28 mouse cellular contexts compared by ENCODE assay signal in the genomic region with DNA sequence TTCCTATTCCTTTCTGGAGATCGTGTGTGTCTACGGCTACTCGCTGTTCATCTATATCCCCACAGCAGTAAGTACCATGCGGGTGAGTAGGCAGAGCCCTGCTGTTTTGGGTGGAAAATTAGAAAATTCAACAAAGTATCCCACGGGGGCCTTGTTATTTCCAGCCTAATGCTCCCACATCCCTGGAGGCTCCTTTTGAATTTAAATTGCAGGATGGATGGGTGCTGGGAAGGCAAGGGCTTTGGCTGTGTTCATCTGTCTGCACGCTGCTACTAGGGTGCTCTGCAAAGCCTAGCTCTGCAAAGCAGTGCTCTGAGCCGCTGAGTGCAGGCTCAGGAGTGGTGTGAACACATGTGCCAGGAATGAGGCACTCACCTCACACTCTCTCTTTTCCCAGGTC. TPM values are rescaled to one million over a fixed set of nuclear protein-coding genes. Genes with fewer than 3 reads are reported as not detected.
DNase-seq lines count a peak whose midpoint lies in the region; ATAC-seq and TF ChIP-seq lines count a peak whose summit lies in the region.
"Had no signal": no experiment of that assay in that cellular context is flagged by ENCODE, and none has a peak within 500 bp of the region (broad histone marks: within the 10 kb centered on the region; RNA-seq: fewer than 3 reads in every experiment).

No protein-coding gene starts in this region.

- no peak overlapping the region for H3K4me3 ChIP-seq in hindbrain, postnatal 0 days (ENCODE audit: low read length)
- no peak overlapping the region for H3K4me3 ChIP-seq in hindbrain, embryonic 13.5 days
- H3K4me3 ChIP-seq: forebrain, embryonic 10.5 days; heart, embryonic 12.5 days; hindbrain, embryonic 10.5 days; midbrain, embryonic 12.5 days; neural tube, embryonic 12.5 days had no signal

- no peak overlapping the region for H3K27ac ChIP-seq in hindbrain, postnatal 0 days
- no peak overlapping the region for H3K27ac ChIP-seq in hindbrain, embryonic 13.5 days
- H3K27ac ChIP-seq: forebrain, embryonic 10.5 days; hindbrain, embryonic 10.5 days; macrophage; midbrain, embryonic 12.5 days; neural tube, embryonic 12.5 days; stomach, postnatal 0 days had no signal

- intact Hi-C loops in left cerebral cortex, postnatal 14 days (cut with DNase I): loop anchor here (5.0 kb wide), 1 partner anchor 167 kb away; a partner anchor contains a TSS

- no peaks in the 10 kb centered on the region for H3K27me3 ChIP-seq in hindbrain, postnatal 0 days (ENCODE audit: insufficient read depth, low read length)
- H3K27me3 ChIP-seq in hindbrain, embryonic 13.5 days: no peaks in the 10 kb centered on the region
- H3K27me3 ChIP-seq: heart, embryonic 12.5 days; midbrain, embryonic 12.5 days; neural tube, embryonic 12.5 days had no signal

- H3K36me3 ChIP-seq in hindbrain, postnatal 0 days (ENCODE audit: insufficient read depth, low read length): no peaks in the 10 kb centered on the region
- H3K36me3 ChIP-seq in hindbrain, embryonic 13.5 days: peaks cover 28% of the 10 kb centered on the region

- ATAC-seq in hindbrain, postnatal 0 days: no peak
- ATAC-seq in hindbrain, embryonic 13.5 days (ENCODE audit: low FRiP score): no peak
- ATAC-seq in megakaryocyte-erythroid progenitor cell, adult 5-6 weeks (replicated peaks; ENCODE audit: low FRiP score, low TSS enrichment, poor library complexity, severe bottlenecking): no peak
- ATAC-seq: forebrain, embryonic 16.5 days; inflammation-experienced regulatory T-cells, adult 6 months; liver, postnatal 0 days had no signal

- H3K4me2 ChIP-seq in hindbrain, postnatal 0 days (ENCODE audit: low read depth, low read length): no peak overlapping the region
- H3K4me2 ChIP-seq in hindbrain, embryonic 13.5 days: no peak overlapping the region
- H3K4me2 ChIP-seq: heart, embryonic 12.5 days; liver, embryonic 11.5 days; midbrain, embryonic 12.5 days; neural tube, embryonic 12.5 days had no signal

- H3K9me3 ChIP-seq in hindbrain, postnatal 0 days (ENCODE audit: low read length): no peaks in the 10 kb centered on the region
- H3K9me3 ChIP-seq in hindbrain, embryonic 13.5 days: no peaks in the 10 kb centered on the region
- H3K9me3 ChIP-seq: forebrain, embryonic 10.5 days; heart, embryonic 12.5 days; hindbrain, embryonic 10.5 days; midbrain, embryonic 12.5 days; neural tube, embryonic 12.5 days had no signal

- 72% methylated on average over 7 of the region's 7 CpGs for WGBS in hindbrain, postnatal 0 days
- WGBS in hindbrain, embryonic 13.5 days: 76% methylated on average over 7 of the region's 7 CpGs

- H3K4me1 ChIP-seq in hindbrain, postnatal 0 days (ENCODE audit: insufficient read depth, low read length): 0 out of 2 replicates have a peak, but pooled peaks cover 3% of the 10 kb centered on the region
- H3K4me1 ChIP-seq in hindbrain, embryonic 13.5 days (replicated peaks): peaks cover 13% of the 10 kb centered on the region

- DNase-seq in hindbrain, postnatal 0 days (ENCODE audit: low spot score): peak; percentile 20
- DNase-seq in left cerebral cortex, adult 9 months (ENCODE audit: low spot score in 2 of 2): peak; percentile 28 to 29
- no peak for DNase-seq in left cerebral cortex, postnatal 14 days (ENCODE audit: low spot score in 2 of 2)
- peak; percentile 9 to 25 for DNase-seq in right cerebral cortex, adult 2 months (ENCODE audit: low spot score in 2 of 2)
- no peak for DNase-seq in right cerebral cortex, postnatal 4 days
- DNase-seq: adrenal gland, postnatal 25 days; cerebellum, adult 9-10 months; gastrocnemius, postnatal 25 days; heart, adult 18-20 months; heart, postnatal 10 days; kidney, adult 18-20 months; kidney, postnatal 4 days; liver, postnatal 0 days; retina, postnatal 1 day had no signal

- H3K9ac ChIP-seq in hindbrain, postnatal 0 days (replicated peaks; ENCODE audit: low read length): no peak overlapping the region
- H3K9ac ChIP-seq in hindbrain, embryonic 13.5 days: no peak overlapping the region
- H3K9ac ChIP-seq: heart, embryonic 12.5 days; liver, postnatal 0 days; midbrain, embryonic 12.5 days; neural tube, embryonic 12.5 days had no signal

- no peak for TF ChIP-seq CTCF in hindbrain, postnatal 0 days (IDR thresholded peaks at IDR 0.05; ENCODE audit: low read depth)

RNA-seq across cellular contexts. Expression of a gene that starts 23.0 kb away (rescaled TPM):
- 28.2 and 34.8 TPM in 2 replicates for total RNA-seq in hindbrain, postnatal 0 days (2014; rRNA removed)
- polyA plus RNA-seq in hindbrain, postnatal 0 days (2015; fragmentation: Nextera tagmentation; extraction: Ambion mirVana): 17.5 and 19.4 TPM in 2 replicates
- 17.3 and 18.5 TPM in 2 replicates for polyA plus RNA-seq in hindbrain, embryonic 13.5 days (2015; fragmentation: Nextera tagmentation; extraction: Ambion mirVana)
- 10 to 100 TPM; 14.6 to 18.8 TPM for total RNA-seq in left cerebral cortex, postnatal 14 days (2021)
- 51.5 and 55.8 TPM in 2 replicates for total RNA-seq in megakaryocyte-erythroid progenitor cell, adult 5-6 weeks (2014; fragmentation: Nextera tagmentation)
- total RNA-seq in megakaryocyte-erythroid progenitor cell, adult 5-6 weeks (2017): 66.9 and 89.3 TPM in 2 replicates

RNA-seq across cellular contexts. Expression of a gene that starts 30.4 kb away (rescaled TPM):
- 69.3 and 72.1 TPM in 2 replicates for total RNA-seq in hindbrain, postnatal 0 days (2014; rRNA removed)
- polyA plus RNA-seq in hindbrain, postnatal 0 days (2015; fragmentation: Nextera tagmentation; extraction: Ambion mirVana): 69.1 and 69.4 TPM in 2 replicates
- 61.4 and 67.3 TPM in 2 replicates for polyA plus RNA-seq in hindbrain, embryonic 13.5 days (2015; fragmentation: Nextera tagmentation; extraction: Ambion mirVana)
- 10 to 100 TPM; 44.5 to 45.1 TPM for total RNA-seq in left cerebral cortex, postnatal 14 days (2021)
- total RNA-seq in megakaryocyte-erythroid progenitor cell, adult 5-6 weeks (2014; fragmentation: Nextera tagmentation): 42.2 and 42.5 TPM in 2 replicates
- total RNA-seq in megakaryocyte-erythroid progenitor cell, adult 5-6 weeks (2017): 26.5 and 26.6 TPM in 2 replicates

RNA-seq across cellular contexts. Expression of a gene that starts 37.6 kb away (rescaled TPM):
- total RNA-seq in hindbrain, postnatal 0 days (2014; rRNA removed): not detected in 2 replicates
- polyA plus RNA-seq in hindbrain, postnatal 0 days (2015; fragmentation: Nextera tagmentation; extraction: Ambion mirVana): not detected in 2 replicates
- not detected in 2 replicates for polyA plus RNA-seq in hindbrain, embryonic 13.5 days (2015; fragmentation: Nextera tagmentation; extraction: Ambion mirVana)
- total RNA-seq in left cerebral cortex, postnatal 14 days (2021): not detected
- not detected in 2 replicates for total RNA-seq in megakaryocyte-erythroid progenitor cell, adult 5-6 weeks (2014; fragmentation: Nextera tagmentation)
- not detected in 2 replicates for total RNA-seq in megakaryocyte-erythroid progenitor cell, adult 5-6 weeks (2017)
- total RNA-seq: adrenal gland, postnatal 25 days; ES-E14; gastrocnemius, postnatal 25 days; heart, adult 18-20 months; heart, postnatal 10 days had no signal
- polyA plus RNA-seq: forebrain, embryonic 10.5 days; forebrain, embryonic 16.5 days; heart, embryonic 12.5 days; hindbrain, embryonic 10.5 days; inflammation-experienced regulatory T-cells, adult 6 months; limb, embryonic 11.5 days; macrophage; midbrain, embryonic 12.5 days; neural tube, embryonic 12.5 days had no signal

Comparison
In these comparisons a context has a peak if more than half of its experiments do, and no peak if none do; other contexts are left out.
1. DNase-seq: peak in hindbrain, postnatal 0 days (single experiment), left cerebral cortex, adult 9 months (2 of 2) and right cerebral cortex, adult 2 months (2 of 2); none in left cerebral cortex, postnatal 14 days (0 of 2) and right cerebral cortex, postnatal 4 days (single experiment).